Mouse (Mus musculus): ENCODE results near the gene Dnajc13. TPM values are rescaled to one million over a fixed set of nuclear protein-coding genes. Genes with fewer than 3 reads are reported as not detected.
A peak's percentile ranks its signal among the peaks of the same experiment; 100 is the strongest.

Gene Dnajc13
- polyA plus RNA-seq, 2 experiments: 7.0 to 15.6 TPM

- no peak for ATAC-seq (ENCODE audit: insufficient read depth)
- no peaks in the 10 kb centered on the region for H3K4me1 ChIP-seq (replicated peaks; ENCODE audit: control insufficient read depth in 2 of 2, insufficient read depth in 2 of 2, low read length in 1 of 2)
- H3K9me3 ChIP-seq (ENCODE audit: control insufficient read depth, low read length): no peaks in the 10 kb centered on the region
- WGBS (ENCODE audit: insufficient replicate concordance): 49% methylated on average over 3 of the region's 3 CpGs
- no peaks in the 10 kb centered on the region for H3K36me3 ChIP-seq (replicated peaks; ENCODE audit: control insufficient read depth, insufficient read depth, low read depth)
- H3K4me3 ChIP-seq (ENCODE audit: insufficient read depth in 1 of 2, low read depth in 2 of 2, low read length in 2 of 2): no peak overlapping the region
- H3K4me2 ChIP-seq (ENCODE audit: low read depth): no peak overlapping the region
- DNase-seq (ENCODE audit: low read depth in 3 of 3, low spot score in 3 of 3): no peak
- H3K27ac ChIP-seq: no peak overlapping the region
- H3K9ac ChIP-seq (replicated peaks): no peak overlapping the region
- TF ChIP-seq EP300 (IDR thresholded peaks at IDR 0.05; ENCODE audit: low read depth) (no peak), CTCF (IDR thresholded peaks at IDR 0.05; ENCODE audit: low read depth) (no peak)
- no peaks in the 10 kb centered on the region for H3K27me3 ChIP-seq (ENCODE audit: control insufficient read depth, insufficient read depth, low read length)
Measured at GRCm38 (mm10) chr9:104269944-104270343, 7.2 kb upstream of the Dnajc13 start.

DNA sequence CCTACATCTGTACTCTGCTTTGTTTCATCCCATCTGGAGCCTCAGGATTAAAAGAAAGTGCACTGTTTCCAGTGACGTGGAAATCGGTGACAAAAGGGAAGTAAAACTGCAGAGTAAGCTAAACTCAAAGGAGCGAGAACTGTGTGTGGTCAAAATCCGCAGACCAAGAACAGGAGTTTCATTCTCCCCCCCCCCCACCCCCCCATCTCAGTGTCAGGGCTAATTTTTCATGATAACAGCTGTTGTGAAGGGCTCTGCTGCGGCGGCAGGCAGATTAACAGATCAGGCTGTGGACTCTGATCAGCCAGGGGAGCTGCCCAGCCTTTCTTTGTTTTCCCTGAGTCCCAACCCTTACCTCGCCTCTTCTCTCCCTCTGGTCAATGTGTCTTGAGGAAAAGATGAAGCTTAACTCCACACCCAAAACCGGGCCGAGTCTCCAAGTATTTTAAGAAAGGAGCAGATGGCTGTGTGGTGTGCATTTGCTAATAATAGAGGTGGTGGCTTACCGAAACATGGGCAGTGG is 6.7 kb upstream of the Dnajc13 start:
- TF ChIP-seq EP300 (IDR thresholded peaks at IDR 0.05; ENCODE audit: low read depth): no peak
- TF ChIP-seq CTCF (IDR thresholded peaks at IDR 0.05; ENCODE audit: low read depth): no peak
- no peak for DNase-seq (ENCODE audit: low read depth in 3 of 3, low spot score in 3 of 3)
- Histone ChIP-seq H3K9me3 (ENCODE audit: control insufficient read depth, low read length) (no peaks in the 10 kb centered on the region), H3K36me3 (replicated peaks; ENCODE audit: control insufficient read depth, insufficient read depth, low read depth) (no peaks in the 10 kb centered on the region), H3K4me3 (ENCODE audit: insufficient read depth in 1 of 2, low read depth in 2 of 2, low read length in 2 of 2) (no peak overlapping the region), H3K27ac (no peak overlapping the region), H3K4me2 (ENCODE audit: low read depth) (no peak overlapping the region), H3K4me1 (replicated peaks; ENCODE audit: control insufficient read depth in 2 of 2, insufficient read depth in 2 of 2, low read length in 1 of 2) (no peaks in the 10 kb centered on the region), H3K27me3 (ENCODE audit: control insufficient read depth, insufficient read depth, low read length) (no peaks in the 10 kb centered on the region), H3K9ac (replicated peaks) (no peak overlapping the region)
- ATAC-seq (ENCODE audit: insufficient read depth): no peak
- 20% methylated on average over 10 of the region's 10 CpGs for WGBS (ENCODE audit: insufficient replicate concordance)

DNA sequence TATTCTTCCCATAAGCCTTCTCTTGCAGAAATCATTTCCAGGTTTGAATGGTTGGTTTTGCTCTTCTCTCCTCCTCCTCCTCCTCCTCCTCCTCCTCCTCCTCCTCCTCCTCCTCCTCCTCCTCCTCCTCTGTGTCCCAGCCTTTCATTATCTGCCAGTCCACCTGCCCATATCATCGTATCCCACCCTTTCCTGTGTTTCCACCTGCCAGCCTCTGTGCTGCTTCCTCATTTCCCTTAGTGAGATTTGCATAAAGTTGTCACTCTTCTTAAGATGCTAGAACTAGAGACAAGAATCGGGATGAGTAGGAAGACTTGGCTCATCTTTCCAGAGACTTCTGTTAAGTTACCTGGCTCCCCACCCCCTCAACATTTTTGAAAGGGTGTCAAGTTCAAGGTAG is 1.8 kb upstream of the Dnajc13 start:
- H3K9me3 ChIP-seq (ENCODE audit: control insufficient read depth, low read length): no peaks in the 10 kb centered on the region
- TF ChIP-seq EP300 (IDR thresholded peaks at IDR 0.05; ENCODE audit: low read depth) (no peak), CTCF (IDR thresholded peaks at IDR 0.05; ENCODE audit: low read depth) (no peak)
- H3K9ac ChIP-seq (replicated peaks): no peak overlapping the region
- H3K4me3 ChIP-seq (ENCODE audit: insufficient read depth in 1 of 2, low read depth in 2 of 2, low read length in 2 of 2): no peak overlapping the region
- 18% methylated on average over 2 of the region's 2 CpGs for WGBS (ENCODE audit: insufficient replicate concordance)
- no peaks in the 10 kb centered on the region for H3K36me3 ChIP-seq (replicated peaks; ENCODE audit: control insufficient read depth, insufficient read depth, low read depth)
- DNase-seq (ENCODE audit: low read depth in 3 of 3, low spot score in 3 of 3): no peak
- H3K4me2 ChIP-seq (ENCODE audit: low read depth): no peak overlapping the region
- no peaks in the 10 kb centered on the region for H3K27me3 ChIP-seq (ENCODE audit: control insufficient read depth, insufficient read depth, low read length)
- H3K27ac ChIP-seq: no peak overlapping the region
- peaks cover 9 to 18% of the 10 kb centered on the region in 2 experiments for H3K4me1 ChIP-seq (replicated peaks; ENCODE audit: control insufficient read depth in 2 of 2, insufficient read depth in 2 of 2, low read length in 1 of 2)
- no peak for ATAC-seq (ENCODE audit: insufficient read depth)

GRCm38 (mm10) chr9:104262016-104262762 is 541 bp downstream of the Dnajc13 start:
- H3K27me3 ChIP-seq (ENCODE audit: control insufficient read depth, insufficient read depth, low read length): no peaks in the 10 kb centered on the region
- peaks cover 9 to 18% of the 10 kb centered on the region in 2 experiments for H3K4me1 ChIP-seq (replicated peaks; ENCODE audit: control insufficient read depth in 2 of 2, insufficient read depth in 2 of 2, low read length in 1 of 2)
- peak overlapping the region; percentile 64 for H3K9ac ChIP-seq (replicated peaks)
- no peaks in the 10 kb centered on the region for H3K9me3 ChIP-seq (ENCODE audit: control insufficient read depth, low read length)
- no peaks in the 10 kb centered on the region for H3K36me3 ChIP-seq (replicated peaks; ENCODE audit: control insufficient read depth, insufficient read depth, low read depth)
- under 1% methylated on average over 40 of the region's 46 CpGs for WGBS (ENCODE audit: insufficient replicate concordance)
- H3K4me3 ChIP-seq (ENCODE audit: insufficient read depth in 1 of 2, low read depth in 2 of 2, low read length in 2 of 2): peak overlapping the region; percentile 80 to 81
- peak; percentile 53 for ATAC-seq (ENCODE audit: insufficient read depth)
- peak overlapping the region; percentile 41; the same call in 1 of the 2 replicates for H3K27ac ChIP-seq
- TF ChIP-seq CTCF (IDR thresholded peaks at IDR 0.05; ENCODE audit: low read depth): no peak
- TF ChIP-seq EP300 (IDR thresholded peaks at IDR 0.05; ENCODE audit: low read depth): no peak
- H3K4me2 ChIP-seq (ENCODE audit: low read depth): peak overlapping the region; percentile 92
- DNase-seq (ENCODE audit: low read depth in 3 of 3, low spot score in 3 of 3): no peak

GRCm38 (mm10) chr9:104260306-104260705 is 2.4 kb downstream of the Dnajc13 start:
- TF ChIP-seq CTCF (IDR thresholded peaks at IDR 0.05; ENCODE audit: low read depth) (no peak), EP300 (IDR thresholded peaks at IDR 0.05; ENCODE audit: low read depth) (no peak)
- Histone ChIP-seq H3K27ac (no peak overlapping the region), H3K9me3 (ENCODE audit: control insufficient read depth, low read length) (no peaks in the 10 kb centered on the region), H3K27me3 (ENCODE audit: control insufficient read depth, insufficient read depth, low read length) (no peaks in the 10 kb centered on the region), H3K9ac (replicated peaks) (no peak overlapping the region), H3K4me2 (ENCODE audit: low read depth) (0 out of 2 replicates have a peak overlapping the region, but pooled peaks have one; percentile 15), H3K4me3 (ENCODE audit: insufficient read depth in 1 of 2, low read depth in 2 of 2, low read length in 2 of 2) (no peak overlapping the region), H3K4me1 (replicated peaks; ENCODE audit: control insufficient read depth in 2 of 2, insufficient read depth in 2 of 2, low read length in 1 of 2) (peaks cover 9 to 18% of the 10 kb centered on the region in 2 experiments), H3K36me3 (replicated peaks; ENCODE audit: control insufficient read depth, insufficient read depth, low read depth) (no peaks in the 10 kb centered on the region)
- WGBS (ENCODE audit: insufficient replicate concordance): 50% methylated on average over 4 of the region's 4 CpGs
- no peak for DNase-seq (ENCODE audit: low read depth in 3 of 3, low spot score in 3 of 3)
- no peak for ATAC-seq (ENCODE audit: insufficient read depth)

Measured in liver, embryonic 14.5 days (tissue).